Mouse (Mus musculus) olfactory bulb, adult 2 months (tissue): ENCODE data around the gene Chpf.

Experiments
- CTCF ChIP-seq: fragments of 200-500 bp; IDR thresholded peaks from 2 replicates; pipeline ENCODE4 v1.5.1; 2012; ENCODE audit warnings: low read depth, mild to moderate bottlenecking, low read length, moderate library complexity; ENCODE audit not compliant: insufficient read depth
- POLR2A ChIP-seq: fragments of 200-500 bp; IDR thresholded peaks from 2 replicates; pipeline ENCODE4 v1.6.1; 2012; ENCODE audit warnings: mild to moderate bottlenecking, low read depth, low read length, moderate library complexity; ENCODE audit not compliant: insufficient read depth

GRCm38 (mm10) chr1:75460297-75460696 is 18.8 kb downstream of the Chpf start:
- TF ChIP-seq POLR2A (no peak), CTCF (no peak)
